Mouse (Mus musculus): ENCODE measurements around the gene C1ra. TPM values are rescaled to one million over a fixed set of nuclear protein-coding genes. Genes with fewer than 3 reads are reported as not detected.
A peak's percentile ranks its signal among the peaks of the same experiment; 100 is the strongest.

The C1ra gene
- polyA plus RNA-seq, 1 experiment from 2014 or later = 24.7 TPM

DNA sequence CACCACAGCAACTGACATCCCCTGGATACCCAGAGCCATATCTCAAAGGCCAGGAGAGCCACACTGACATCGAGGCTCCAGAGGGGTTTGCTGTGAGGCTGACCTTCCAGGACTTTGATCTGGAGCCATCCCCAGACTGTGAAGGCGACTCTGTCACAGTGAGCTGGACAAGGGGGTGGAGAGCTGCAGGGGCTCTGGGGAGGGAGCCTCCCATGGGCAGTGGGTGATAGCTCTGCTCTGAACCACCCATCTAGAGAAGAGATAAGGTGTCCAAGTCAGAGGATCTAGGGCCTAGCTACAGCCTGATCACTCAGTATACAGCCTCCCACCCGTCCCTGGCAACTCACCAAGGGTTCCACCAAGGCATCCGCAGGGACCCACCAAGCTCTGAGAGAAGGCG, 18.3 kb upstream of the C1ra start:
- no peak for TF ChIP-seq EP300 (IDR thresholded peaks at IDR 0.05)
- TF ChIP-seq CTCF (IDR thresholded peaks at IDR 0.05) = no peak
- Histone ChIP-seq H3K36me3 (ENCODE audit: insufficient read depth, low read length) (no peaks in the 10 kb centered on the region), H3K9me3 (ENCODE audit: low read length) (no peaks in the 10 kb centered on the region), H3K27ac (ENCODE audit: low read length) (peak overlapping the region; percentile 38; the same call in 1 of the 2 replicates), H3K4me1 (ENCODE audit: insufficient read depth, low read depth, low read length) (no peaks in the 10 kb centered on the region), H3K4me3 (ENCODE audit: low read depth, low read length) (no peak overlapping the region), H3K27me3 (replicated peaks; ENCODE audit: insufficient read depth, low read length) (no peaks in the 10 kb centered on the region), H3K9ac (replicated peaks; ENCODE audit: low read depth) (no peak overlapping the region), H3K4me2 (replicated peaks; ENCODE audit: low read depth, low read length) (no peak overlapping the region)
- ATAC-seq = no peak
- 62% methylated on average over 5 of the region's 5 CpGs for WGBS
- DNase-seq (ENCODE audit: low spot score) = no peak

DNA sequence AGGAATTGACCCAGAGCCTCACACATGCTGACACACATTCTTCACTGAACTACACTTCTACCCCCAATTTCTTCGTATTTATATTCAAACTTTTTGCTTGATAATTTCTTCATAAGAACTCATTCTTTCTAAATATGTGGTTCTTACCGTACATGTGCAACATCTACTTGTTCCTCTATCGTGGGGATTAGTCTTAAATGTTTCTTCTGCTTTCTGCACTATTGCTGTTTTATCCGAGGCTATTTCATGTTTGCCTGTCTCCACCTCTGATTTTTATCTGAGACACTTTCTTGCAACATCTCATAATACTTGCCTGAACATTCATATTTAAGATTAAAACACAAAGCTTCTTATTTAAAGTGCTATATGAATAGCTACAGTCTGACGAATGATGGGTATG, 16.2 kb upstream of the C1ra start:
- ATAC-seq = no peak
- no peak overlapping the region for H3K4me2 ChIP-seq (replicated peaks; ENCODE audit: low read depth, low read length)

GRCm38 (mm10) chr6:124499914-124500566, 12.2 kb upstream of the C1ra start:
- TF ChIP-seq EP300 (IDR thresholded peaks at IDR 0.05) (no peak), CTCF (IDR thresholded peaks at IDR 0.05) (no peak)
- Histone ChIP-seq H3K27me3 (replicated peaks; ENCODE audit: insufficient read depth, low read length) (no peaks in the 10 kb centered on the region), H3K36me3 (ENCODE audit: insufficient read depth, low read length) (no peaks in the 10 kb centered on the region), H3K9ac (replicated peaks; ENCODE audit: low read depth) (no peak overlapping the region), H3K27ac (ENCODE audit: low read length) (no peak overlapping the region), H3K4me1 (ENCODE audit: insufficient read depth, low read depth, low read length) (no peaks in the 10 kb centered on the region), H3K4me2 (replicated peaks; ENCODE audit: low read depth, low read length) (no peak overlapping the region), H3K4me3 (ENCODE audit: low read depth, low read length) (no peak overlapping the region), H3K9me3 (ENCODE audit: low read length) (no peaks in the 10 kb centered on the region)
- ATAC-seq (no peak), DNase-seq (ENCODE audit: low spot score) (no peak)
- 39% methylated on average over 10 of the region's 10 CpGs for WGBS

More for the DNA sequence above, 16.2 kb upstream of the C1ra start:
- TF ChIP-seq EP300 (IDR thresholded peaks at IDR 0.05) = no peak
- TF ChIP-seq CTCF (IDR thresholded peaks at IDR 0.05) = no peak
- H3K4me1 ChIP-seq (ENCODE audit: insufficient read depth, low read depth, low read length) = no peaks in the 10 kb centered on the region
- no peak overlapping the region for H3K27ac ChIP-seq (ENCODE audit: low read length)
- 81% methylated on average over 5 of the region's 5 CpGs for WGBS
- no peak for DNase-seq (ENCODE audit: low spot score)
- H3K27me3 ChIP-seq (replicated peaks; ENCODE audit: insufficient read depth, low read length) = no peaks in the 10 kb centered on the region
- no peaks in the 10 kb centered on the region for H3K36me3 ChIP-seq (ENCODE audit: insufficient read depth, low read length)
- H3K9ac ChIP-seq (replicated peaks; ENCODE audit: low read depth) = no peak overlapping the region
- no peak overlapping the region for H3K4me3 ChIP-seq (ENCODE audit: low read depth, low read length)
- H3K9me3 ChIP-seq (ENCODE audit: low read length) = no peaks in the 10 kb centered on the region

GRCm38 (mm10) chr6:124501473-124501872, 10.7 kb upstream of the C1ra start:
- no peaks in the 10 kb centered on the region for H3K9me3 ChIP-seq (ENCODE audit: low read length)
- H3K4me2 ChIP-seq (replicated peaks; ENCODE audit: low read depth, low read length) = no peak overlapping the region
- no peaks in the 10 kb centered on the region for H3K4me1 ChIP-seq (ENCODE audit: insufficient read depth, low read depth, low read length)
- 68% methylated on average over 4 of the region's 4 CpGs for WGBS
- H3K9ac ChIP-seq (replicated peaks; ENCODE audit: low read depth) = no peak overlapping the region
- no peak overlapping the region for H3K27ac ChIP-seq (ENCODE audit: low read length)
- H3K4me3 ChIP-seq (ENCODE audit: low read depth, low read length) = no peak overlapping the region
- no peaks in the 10 kb centered on the region for H3K36me3 ChIP-seq (ENCODE audit: insufficient read depth, low read length)
- ATAC-seq (no peak), DNase-seq (ENCODE audit: low spot score) (peak; percentile 38)
- TF ChIP-seq EP300 (IDR thresholded peaks at IDR 0.05) (no peak), CTCF (IDR thresholded peaks at IDR 0.05) (no peak)
- H3K27me3 ChIP-seq (replicated peaks; ENCODE audit: insufficient read depth, low read length) = no peaks in the 10 kb centered on the region

- ATAC-seq = no peak
- no peaks in the 10 kb centered on the region for H3K27me3 ChIP-seq (replicated peaks; ENCODE audit: insufficient read depth, low read length)
- no peak overlapping the region for H3K4me3 ChIP-seq (ENCODE audit: low read depth, low read length)
- no peaks in the 10 kb centered on the region for H3K4me1 ChIP-seq (ENCODE audit: insufficient read depth, low read depth, low read length)
- H3K4me2 ChIP-seq (replicated peaks; ENCODE audit: low read depth, low read length) = no peak overlapping the region
- TF ChIP-seq EP300 (IDR thresholded peaks at IDR 0.05) = no peak
- TF ChIP-seq CTCF (IDR thresholded peaks at IDR 0.05) = no peak
- 74% methylated on average over 5 of the region's 5 CpGs for WGBS
- H3K27ac ChIP-seq (ENCODE audit: low read length) = no peak overlapping the region
- DNase-seq (ENCODE audit: low spot score) = no peak
- no peak overlapping the region for H3K9ac ChIP-seq (replicated peaks; ENCODE audit: low read depth)
- no peaks in the 10 kb centered on the region for H3K36me3 ChIP-seq (ENCODE audit: insufficient read depth, low read length)
- H3K9me3 ChIP-seq (ENCODE audit: low read length) = no peaks in the 10 kb centered on the region
Measured at GRCm38 (mm10) chr6:124502021-124502420, 10.2 kb upstream of the C1ra start.

DNA sequence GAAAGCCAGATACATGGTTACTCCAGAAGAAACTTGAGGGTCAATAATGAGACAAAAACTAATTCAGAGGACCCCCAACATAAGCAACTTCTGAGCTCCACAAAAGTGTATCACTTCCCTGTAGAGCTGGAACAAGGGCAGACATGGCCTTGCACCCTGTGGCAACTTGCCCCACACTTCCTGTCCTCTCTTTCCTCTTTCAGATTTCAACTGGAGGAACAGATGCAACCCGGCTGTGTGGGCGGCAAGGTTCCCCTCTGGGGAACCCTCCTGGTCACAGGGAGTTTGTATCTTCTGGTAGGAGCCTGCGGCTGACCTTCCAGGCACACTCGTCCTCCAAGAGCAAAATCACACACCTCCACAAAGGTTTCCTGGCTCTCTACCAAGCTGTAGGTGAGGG, 7.2 kb upstream of the C1ra start:
- no peaks in the 10 kb centered on the region for H3K27me3 ChIP-seq (replicated peaks; ENCODE audit: insufficient read depth, low read length)
- no peak overlapping the region for H3K27ac ChIP-seq (ENCODE audit: low read length)
- 52% methylated on average over 4 of the region's 4 CpGs for WGBS
- H3K36me3 ChIP-seq (ENCODE audit: insufficient read depth, low read length) = no peaks in the 10 kb centered on the region
- TF ChIP-seq CTCF (IDR thresholded peaks at IDR 0.05) (no peak), EP300 (IDR thresholded peaks at IDR 0.05) (no peak)
- no peak overlapping the region for H3K4me3 ChIP-seq (ENCODE audit: low read depth, low read length)
- no peaks in the 10 kb centered on the region for H3K4me1 ChIP-seq (ENCODE audit: insufficient read depth, low read depth, low read length)
- DNase-seq (ENCODE audit: low spot score) (peak; percentile 27), ATAC-seq (no peak)
- H3K9ac ChIP-seq (replicated peaks; ENCODE audit: low read depth) = no peak overlapping the region
- H3K9me3 ChIP-seq (ENCODE audit: low read length) = no peaks in the 10 kb centered on the region
- no peak overlapping the region for H3K4me2 ChIP-seq (replicated peaks; ENCODE audit: low read depth, low read length)

DNA sequence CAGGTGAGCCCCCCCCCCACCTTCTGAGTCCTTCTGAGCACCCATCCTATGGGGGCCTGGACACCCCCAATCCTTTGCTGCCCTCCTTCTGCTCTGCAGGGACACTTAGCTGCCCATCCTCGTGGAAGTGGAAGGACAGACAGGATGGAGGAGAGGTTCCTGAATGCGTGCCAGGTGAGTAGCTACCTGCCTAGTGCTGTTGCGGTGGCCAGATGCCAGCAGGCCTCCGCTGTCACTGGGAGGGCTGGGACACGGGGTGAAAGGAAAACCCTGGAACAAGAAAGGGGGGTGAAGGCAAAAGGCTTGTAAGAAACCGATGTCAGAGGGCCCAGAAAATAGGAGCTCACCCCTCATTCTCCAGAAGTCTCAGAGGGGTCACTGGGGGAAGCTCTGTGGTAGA, 5.2 kb upstream of the C1ra start:
- WGBS = 57% methylated on average over 6 of the region's 6 CpGs
- no peak overlapping the region for H3K27ac ChIP-seq (ENCODE audit: low read length)
- no peaks in the 10 kb centered on the region for H3K36me3 ChIP-seq (ENCODE audit: insufficient read depth, low read length)
- no peaks in the 10 kb centered on the region for H3K4me1 ChIP-seq (ENCODE audit: insufficient read depth, low read depth, low read length)
- H3K9ac ChIP-seq (replicated peaks; ENCODE audit: low read depth) = no peak overlapping the region
- no peak for DNase-seq (ENCODE audit: low spot score)
- no peak overlapping the region for H3K4me2 ChIP-seq (replicated peaks; ENCODE audit: low read depth, low read length)
- ATAC-seq = no peak
- no peaks in the 10 kb centered on the region for H3K9me3 ChIP-seq (ENCODE audit: low read length)
- H3K27me3 ChIP-seq (replicated peaks; ENCODE audit: insufficient read depth, low read length) = no peaks in the 10 kb centered on the region
- no peak overlapping the region for H3K4me3 ChIP-seq (ENCODE audit: low read depth, low read length)
- TF ChIP-seq EP300 (IDR thresholded peaks at IDR 0.05) (no peak), CTCF (IDR thresholded peaks at IDR 0.05) (no peak)

Measured in lung, postnatal 0 days (tissue).